Mouse (Mus musculus): ENCODE results near the gene Ppp2r5e. TPM values are rescaled to one million over a fixed set of nuclear protein-coding genes. Genes with fewer than 3 reads are reported as not detected.

Gene Ppp2r5e
- polyA plus RNA-seq, 1 experiment from 2014 or later: 19.9 TPM

DNA sequence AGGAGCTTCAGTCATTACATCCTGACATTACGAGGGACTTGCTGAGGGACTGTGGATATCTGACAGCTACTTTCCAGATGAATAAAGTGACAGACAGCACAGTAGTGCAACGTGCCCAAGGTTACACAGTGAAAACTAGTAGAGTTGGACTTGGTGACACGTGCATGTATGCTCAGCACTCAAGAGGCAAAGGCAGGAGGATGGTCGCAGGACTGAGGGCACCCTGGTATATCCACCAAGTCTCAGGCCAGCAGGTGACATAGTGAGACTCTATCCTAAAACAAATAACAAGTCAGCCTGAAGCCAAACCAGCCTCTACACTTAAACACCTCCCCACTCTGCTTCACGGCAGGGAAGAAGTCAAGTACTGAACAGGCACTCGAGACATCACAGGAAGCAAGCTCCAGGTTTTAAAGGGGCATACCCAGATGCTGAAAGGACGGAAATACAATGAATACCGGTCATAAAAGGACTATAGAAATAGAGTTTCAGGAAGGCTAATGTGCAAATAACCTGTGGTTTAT lies 116.6 kb downstream of the Ppp2r5e start:
- TF ChIP-seq CTCF (IDR thresholded peaks at IDR 0.05; ENCODE audit: low read depth): no peak
- Histone ChIP-seq H3K27ac (ENCODE audit: low read depth) (no peak overlapping the region), H3K9me3 (ENCODE audit: low read depth, low read length) (no peaks in the 10 kb centered on the region), H3K36me3 (ENCODE audit: insufficient read depth) (no peaks in the 10 kb centered on the region; the same call in 1 of the 2 replicates), H3K27me3 (ENCODE audit: insufficient read depth, low read length) (no peaks in the 10 kb centered on the region), H3K4me3 (ENCODE audit: low read depth, low read length) (no peak overlapping the region), H3K4me1 (ENCODE audit: insufficient read depth) (no peaks in the 10 kb centered on the region), H3K4me2 (no peak overlapping the region), H3K9ac (no peak overlapping the region)
- 65% methylated on average over 8 of the region's 8 CpGs for WGBS
- ATAC-seq (ENCODE audit: insufficient read depth) (peak; percentile 54; the same call in 1 of the 2 replicates), DNase-seq (peak; percentile 26)

DNA sequence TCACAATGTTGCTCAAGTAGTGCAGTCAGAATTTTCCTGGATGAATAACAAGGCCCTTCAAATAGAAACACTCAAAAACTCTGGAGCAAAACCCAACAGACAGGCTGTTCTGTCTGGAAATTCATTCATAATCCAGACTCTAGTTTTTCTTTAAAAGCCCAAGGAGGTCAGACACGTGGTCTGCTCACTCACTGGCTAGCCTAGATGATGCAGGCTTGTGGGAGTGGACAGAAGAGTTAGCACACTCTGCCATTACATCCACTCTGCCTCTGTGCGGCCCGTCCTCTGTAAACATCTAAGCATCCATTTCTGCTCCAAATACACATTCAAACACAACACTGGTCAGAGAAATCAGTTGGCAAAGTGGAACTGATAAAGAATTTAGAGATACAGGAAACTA lies 117.4 kb downstream of the Ppp2r5e start:
- TF ChIP-seq CTCF (IDR thresholded peaks at IDR 0.05; ENCODE audit: low read depth): no peak
- no peak for DNase-seq
- Histone ChIP-seq H3K36me3 (ENCODE audit: insufficient read depth) (no peaks in the 10 kb centered on the region; the same call in 1 of the 2 replicates), H3K4me1 (ENCODE audit: insufficient read depth) (no peaks in the 10 kb centered on the region), H3K4me3 (ENCODE audit: low read depth, low read length) (no peak overlapping the region), H3K9me3 (ENCODE audit: low read depth, low read length) (no peaks in the 10 kb centered on the region), H3K27ac (ENCODE audit: low read depth) (no peak overlapping the region), H3K9ac (no peak overlapping the region), H3K4me2 (no peak overlapping the region), H3K27me3 (ENCODE audit: insufficient read depth, low read length) (no peaks in the 10 kb centered on the region)
- 85% methylated on average over 3 of the region's 3 CpGs for WGBS
- ATAC-seq (ENCODE audit: insufficient read depth): no peak

DNA sequence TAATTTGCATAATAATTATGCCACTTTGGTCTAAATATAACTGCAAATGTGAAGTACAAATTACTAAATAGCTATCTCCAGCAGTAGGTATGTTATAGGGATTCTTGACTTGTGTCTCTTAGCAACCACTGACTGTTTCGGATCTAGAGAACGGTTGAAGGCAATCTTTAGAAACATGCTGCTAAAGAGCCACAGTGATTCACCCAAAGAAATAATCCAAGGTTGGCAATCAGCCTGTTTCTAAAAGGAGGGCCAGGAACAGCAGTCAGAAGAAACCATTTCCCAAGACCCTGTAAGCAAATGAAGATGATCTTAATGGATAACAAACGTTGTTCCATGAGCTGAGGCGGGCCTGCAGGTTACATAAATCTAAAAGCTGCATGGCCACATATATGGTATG lies 117.9 kb downstream of the Ppp2r5e start:
- H3K4me2 ChIP-seq: no peak overlapping the region
- no peak overlapping the region for H3K9ac ChIP-seq
- no peaks in the 10 kb centered on the region; the same call in 1 of the 2 replicates for H3K36me3 ChIP-seq (ENCODE audit: insufficient read depth)
- ATAC-seq (ENCODE audit: insufficient read depth) (no peak), DNase-seq (no peak)
- H3K4me1 ChIP-seq (ENCODE audit: insufficient read depth): no peaks in the 10 kb centered on the region
- TF ChIP-seq CTCF (IDR thresholded peaks at IDR 0.05; ENCODE audit: low read depth): no peak
- WGBS: 76% methylated on average over 4 of the region's 4 CpGs
- H3K4me3 ChIP-seq (ENCODE audit: low read depth, low read length): no peak overlapping the region
- H3K27ac ChIP-seq (ENCODE audit: low read depth): no peak overlapping the region
- no peaks in the 10 kb centered on the region for H3K9me3 ChIP-seq (ENCODE audit: low read depth, low read length)
- no peaks in the 10 kb centered on the region for H3K27me3 ChIP-seq (ENCODE audit: insufficient read depth, low read length)

DNA sequence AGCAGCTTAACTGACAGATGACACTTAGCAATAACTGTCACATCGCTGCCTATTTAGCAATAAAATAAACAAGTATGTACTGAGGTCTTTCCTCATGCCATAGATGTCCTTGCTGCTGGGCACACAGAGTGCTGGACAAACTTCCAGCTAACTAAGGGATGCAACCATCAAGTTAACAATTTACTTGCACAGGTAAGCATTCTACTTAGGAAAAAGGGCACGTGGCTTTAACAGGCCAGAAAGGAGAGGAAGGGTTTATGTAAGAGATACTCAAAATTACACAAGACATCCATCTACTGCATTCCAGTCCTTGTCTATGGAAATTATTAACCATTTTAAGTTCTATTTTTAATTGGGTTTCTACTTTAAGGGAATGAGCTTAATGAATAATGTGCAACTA lies 123.0 kb downstream of the Ppp2r5e start:
- H3K4me2 ChIP-seq: no peak overlapping the region
- no peaks in the 10 kb centered on the region; the same call in 1 of the 2 replicates for H3K36me3 ChIP-seq (ENCODE audit: insufficient read depth)
- H3K4me3 ChIP-seq (ENCODE audit: low read depth, low read length): no peak overlapping the region
- H3K4me1 ChIP-seq (ENCODE audit: insufficient read depth): peaks cover 4% of the 10 kb centered on the region; the same call in 1 of the 2 replicates
- no peaks in the 10 kb centered on the region for H3K9me3 ChIP-seq (ENCODE audit: low read depth, low read length)
- WGBS: 81% methylated on average over 2 of the region's 2 CpGs
- ATAC-seq (ENCODE audit: insufficient read depth): no peak
- H3K27me3 ChIP-seq (ENCODE audit: insufficient read depth, low read length): no peaks in the 10 kb centered on the region
- no peak for DNase-seq
- no peak overlapping the region for H3K9ac ChIP-seq
- TF ChIP-seq CTCF (IDR thresholded peaks at IDR 0.05; ENCODE audit: low read depth): no peak
- H3K27ac ChIP-seq (ENCODE audit: low read depth): no peak overlapping the region

DNA sequence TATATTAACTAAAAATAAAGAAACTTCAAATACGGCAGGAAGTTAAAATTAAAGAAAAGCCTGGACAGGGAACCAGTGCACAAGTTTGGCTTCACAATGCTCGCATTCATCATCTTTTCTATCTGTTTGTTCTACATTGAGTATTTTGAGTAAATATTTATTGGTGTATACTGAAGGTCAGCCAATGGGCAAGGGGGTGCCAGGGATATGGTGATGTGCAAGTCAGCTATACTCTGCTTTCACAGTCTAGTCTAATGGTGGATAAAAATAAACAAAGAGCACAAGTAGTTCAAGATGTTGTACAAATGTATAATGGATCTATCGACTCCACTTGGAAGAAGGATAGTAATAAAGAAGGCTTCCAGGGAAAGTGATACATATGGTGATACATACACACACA lies 123.9 kb downstream of the Ppp2r5e start:
- Histone ChIP-seq H3K27ac (ENCODE audit: low read depth) (no peak overlapping the region), H3K4me2 (no peak overlapping the region), H3K36me3 (ENCODE audit: insufficient read depth) (no peaks in the 10 kb centered on the region; the same call in 1 of the 2 replicates), H3K4me1 (ENCODE audit: insufficient read depth) (peaks cover 4% of the 10 kb centered on the region; the same call in 1 of the 2 replicates), H3K4me3 (ENCODE audit: low read depth, low read length) (no peak overlapping the region), H3K9me3 (ENCODE audit: low read depth, low read length) (no peaks in the 10 kb centered on the region), H3K9ac (no peak overlapping the region), H3K27me3 (ENCODE audit: insufficient read depth, low read length) (no peaks in the 10 kb centered on the region)
- ATAC-seq (ENCODE audit: insufficient read depth): peak; percentile 83
- 41% methylated on average over 3 of the region's 3 CpGs for WGBS
- no peak for TF ChIP-seq CTCF (IDR thresholded peaks at IDR 0.05; ENCODE audit: low read depth)
- peak; percentile 56 for DNase-seq

DNA sequence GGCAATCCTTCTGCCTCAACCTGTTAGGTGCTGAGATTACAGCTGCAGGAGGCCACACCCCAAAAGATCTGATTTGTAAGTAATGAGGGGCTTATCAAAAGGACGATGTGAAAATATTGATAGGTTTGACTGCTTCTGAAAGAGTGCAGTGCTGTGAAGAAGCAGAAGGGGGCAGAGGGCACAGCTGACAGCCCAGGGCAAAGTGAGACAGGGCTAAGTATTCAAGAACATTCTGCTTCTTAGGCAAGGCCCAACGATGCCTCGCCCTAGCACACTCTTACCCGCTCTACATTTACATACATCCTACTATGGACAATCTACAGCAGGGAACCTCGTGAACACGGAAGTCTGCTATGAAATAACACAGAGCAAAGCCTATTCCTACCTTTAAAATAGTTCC lies 128.2 kb downstream of the Ppp2r5e start:
- no peak for ATAC-seq (ENCODE audit: insufficient read depth)
- Histone ChIP-seq H3K4me2 (no peak overlapping the region), H3K9me3 (ENCODE audit: low read depth, low read length) (no peaks in the 10 kb centered on the region), H3K9ac (no peak overlapping the region), H3K36me3 (ENCODE audit: insufficient read depth) (peaks cover 33% of the 10 kb centered on the region), H3K4me1 (ENCODE audit: insufficient read depth) (peaks cover 4% of the 10 kb centered on the region; the same call in 1 of the 2 replicates), H3K4me3 (ENCODE audit: low read depth, low read length) (no peak overlapping the region), H3K27me3 (ENCODE audit: insufficient read depth, low read length) (no peaks in the 10 kb centered on the region), H3K27ac (ENCODE audit: low read depth) (no peak overlapping the region)
- no peak for DNase-seq
- 88% methylated on average over 6 of the region's 6 CpGs for WGBS
- TF ChIP-seq CTCF (IDR thresholded peaks at IDR 0.05; ENCODE audit: low read depth): 0 out of 2 replicates have a peak, but pooled peaks have one; percentile 21

DNA sequence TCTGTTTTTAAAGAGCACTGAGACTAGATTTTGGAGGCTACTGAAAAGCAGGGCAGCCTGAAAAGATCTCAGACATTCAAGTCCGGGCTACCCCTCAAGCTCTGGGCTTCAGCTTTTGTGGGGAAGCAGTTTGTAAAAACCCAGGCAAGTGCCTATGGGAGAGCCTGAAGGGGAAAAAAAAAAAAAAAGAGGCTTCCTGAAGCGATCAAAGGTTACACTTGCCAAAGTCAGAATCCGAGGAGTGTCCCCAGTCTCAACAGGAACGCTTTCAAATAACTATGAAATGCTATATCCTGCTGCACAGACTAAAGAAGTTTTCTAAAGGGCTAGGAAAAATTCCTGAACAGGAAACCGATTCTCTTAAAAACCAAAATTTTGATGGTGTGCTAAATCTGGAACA lies 128.9 kb downstream of the Ppp2r5e start:
- Histone ChIP-seq H3K9ac (no peak overlapping the region), H3K4me3 (ENCODE audit: low read depth, low read length) (no peak overlapping the region), H3K9me3 (ENCODE audit: low read depth, low read length) (no peaks in the 10 kb centered on the region), H3K4me2 (no peak overlapping the region), H3K36me3 (ENCODE audit: insufficient read depth) (peaks cover 34% of the 10 kb centered on the region), H3K4me1 (ENCODE audit: insufficient read depth) (no peaks in the 10 kb centered on the region), H3K27ac (ENCODE audit: low read depth) (no peak overlapping the region), H3K27me3 (ENCODE audit: insufficient read depth, low read length) (no peaks in the 10 kb centered on the region)
- WGBS: 82% methylated on average over 5 of the region's 5 CpGs
- TF ChIP-seq CTCF (IDR thresholded peaks at IDR 0.05; ENCODE audit: low read depth): no peak
- ATAC-seq (ENCODE audit: insufficient read depth): no peak
- no peak for DNase-seq
